Mouse (Mus musculus) CD4-positive helper T cell, adult 2 months (primary cell): ENCODE data around the gene Arfgap2.

ENCODE experiments used
- DNase-seq: peaks from one replicate; pipeline ENCODE4 v3.0.0-alpha.2; 2012; ENCODE audit warnings: low read depth, missing footprints, low spot score

The Arfgap2 gene

GRCm38 (mm10) chr2:91258830-91259229 is 5.9 kb upstream of the Arfgap2 start:
- DNase-seq: no peak

- no peak for DNase-seq
Measured at GRCm38 (mm10) chr2:91259493-91259892, 5.3 kb upstream of the Arfgap2 start.

- peak; percentile 15 for DNase-seq
Measured at GRCm38 (mm10) chr2:91263692-91264660, 798 bp upstream of the Arfgap2 start.

- no peak for DNase-seq
Measured at GRCm38 (mm10) chr2:91268042-91268441, 3.3 kb downstream of the Arfgap2 start.

GRCm38 (mm10) chr2:91268706-91269105 is 3.9 kb downstream of the Arfgap2 start:
- no peak for DNase-seq

GRCm38 (mm10) chr2:91269687-91270133 is 4.9 kb downstream of the Arfgap2 start:
- DNase-seq: no peak

GRCm38 (mm10) chr2:91278749-91279371 is 14.1 kb downstream of the Arfgap2 start:
- no peak for DNase-seq

GRCm38 (mm10) chr2:91279372-91279755 is 14.6 kb downstream of the Arfgap2 start:
- DNase-seq: no peak

GRCm38 (mm10) chr2:91281366-91281765 is 16.6 kb downstream of the Arfgap2 start:
- no peak for DNase-seq

- DNase-seq: no peak
Measured at GRCm38 (mm10) chr2:91283972-91284371, 19.2 kb downstream of the Arfgap2 start.

- no peak for DNase-seq
Measured at GRCm38 (mm10) chr2:91284375-91285199, 19.8 kb downstream of the Arfgap2 start.

GRCm38 (mm10) chr2:91285885-91286505 is 21.2 kb downstream of the Arfgap2 start:
- DNase-seq: peak; percentile 42

GRCm38 (mm10) chr2:91287563-91287962 is 22.8 kb downstream of the Arfgap2 start:
- DNase-seq: no peak

GRCm38 (mm10) chr2:91291197-91292007 is 26.6 kb downstream of the Arfgap2 start:
- DNase-seq: no peak

GRCm38 (mm10) chr2:91294226-91294625 is 29.5 kb downstream of the Arfgap2 start:
- DNase-seq: no peak

- DNase-seq: no peak
Measured at GRCm38 (mm10) chr2:91295895-91296294, 31.1 kb downstream of the Arfgap2 start.

- no peak for DNase-seq
Measured at GRCm38 (mm10) chr2:91299156-91299555, 34.4 kb downstream of the Arfgap2 start.

GRCm38 (mm10) chr2:91300784-91301183 is 36.0 kb downstream of the Arfgap2 start:
- DNase-seq: no peak

- no peak for DNase-seq
Measured at GRCm38 (mm10) chr2:91301836-91302235, 37.1 kb downstream of the Arfgap2 start.

- DNase-seq: no peak
Measured at GRCm38 (mm10) chr2:91302845-91303244, 38.1 kb downstream of the Arfgap2 start.
